8 mouse cellular contexts compared by ENCODE assay signal in genomic region chr2:32775359-32776074, GRCm38 (mm10). TPM values are rescaled to one million over a fixed set of nuclear protein-coding genes. Genes with fewer than 3 reads are reported as not detected.
DNase-seq lines count a peak whose midpoint lies in the region; ATAC-seq lines count a peak whose summit lies in the region.

Gene Ttc16, minus strand, starts transcription at chr2:32775633.
Gene Ptrh1, plus strand, starts transcription at chr2:32775786.

- H3K4me1 ChIP-seq in forebrain, embryonic 11.5 days (replicated peaks; ENCODE audit: control insufficient read depth, insufficient read depth, low read length) = peaks cover 7% of the 10 kb centered on the region; the same call in 1 of the 2 replicates
- H3K4me1 ChIP-seq in heart, embryonic 16.5 days (ENCODE audit: control insufficient read depth, insufficient read depth, low read length) = peaks cover 8% of the 10 kb centered on the region
- peaks cover 29% of the 10 kb centered on the region for H3K4me1 ChIP-seq in liver, embryonic 15.5 days (replicated peaks)
- H3K4me1 ChIP-seq in neural tube, embryonic 12.5 days = peaks cover 18% of the 10 kb centered on the region

- peak within 1 kb of the TSS; percentile 55 for H3K4me3 ChIP-seq in forebrain, embryonic 11.5 days (ENCODE audit: low read depth, low read length)
- peak within 1 kb of the TSS; percentile 58 for H3K4me3 ChIP-seq in heart, embryonic 16.5 days (ENCODE audit: low read length)
- H3K4me3 ChIP-seq in liver, embryonic 15.5 days (replicated peaks) = peak within 1 kb of the TSS; percentile 73
- H3K4me3 ChIP-seq in neural tube, embryonic 12.5 days = peak within 1 kb of the TSS; percentile 60

- DNase-seq in CD8-positive naive resting alpha-beta T cell, adult 2 months (ENCODE audit: low read depth in 2 of 2, low spot score in 2 of 2) = peak; percentile 93 to 97
- DNase-seq in c-Kit-positive CD71-negative TER-119-negative erythroid progenitor cells, embryonic 14.5 days (ENCODE audit: low read depth) = peak; percentile 96
- DNase-seq in forebrain, embryonic 11.5 days (ENCODE audit: low spot score) = peak; percentile 98
- DNase-seq in kidney, postnatal 36 days = peak; percentile 99 to 100
- DNase-seq in telencephalon, adult 2 months (ENCODE audit: low read depth, low spot score) = peak; percentile 93

- ATAC-seq in forebrain, embryonic 11.5 days (replicated peaks; ENCODE audit: low FRiP score) = peak; percentile 98
- ATAC-seq in heart, embryonic 16.5 days (replicated peaks; ENCODE audit: extremely low read depth, insufficient read depth, low FRiP score) = peak; percentile 96
- peak; percentile 91 for ATAC-seq in liver, embryonic 15.5 days (ENCODE audit: insufficient read depth)
- ATAC-seq in neural tube, embryonic 12.5 days (ENCODE audit: low FRiP score, low read depth) = peak; percentile 97

- no peaks in the 10 kb centered on the region for H3K36me3 ChIP-seq in forebrain, embryonic 11.5 days (ENCODE audit: control insufficient read depth, insufficient read depth, low read length)
- H3K36me3 ChIP-seq in heart, embryonic 16.5 days (ENCODE audit: control insufficient read depth, insufficient read depth) = no peaks in the 10 kb centered on the region
- H3K36me3 ChIP-seq in liver, embryonic 15.5 days (replicated peaks) = no peaks in the 10 kb centered on the region
- no peaks in the 10 kb centered on the region for H3K36me3 ChIP-seq in neural tube, embryonic 12.5 days

- H3K4me2 ChIP-seq in forebrain, embryonic 11.5 days (ENCODE audit: low read depth, low read length, severe bottlenecking) = peak within 1 kb of the TSS; percentile 84
- peak within 1 kb of the TSS; percentile 76 for H3K4me2 ChIP-seq in heart, embryonic 16.5 days (ENCODE audit: low read depth, low read length)
- peak within 1 kb of the TSS; percentile 92 for H3K4me2 ChIP-seq in liver, embryonic 15.5 days
- H3K4me2 ChIP-seq in neural tube, embryonic 12.5 days (replicated peaks) = peak within 1 kb of the TSS; percentile 69

- WGBS in forebrain, embryonic 11.5 days = under 1% methylated on average over 46 of the region's 46 CpGs
- under 1% methylated on average over 46 of the region's 46 CpGs for WGBS in heart, embryonic 16.5 days
- WGBS in liver, embryonic 15.5 days (ENCODE audit: insufficient replicate concordance) = under 1% methylated on average over 46 of the region's 46 CpGs
- under 1% methylated on average over 46 of the region's 46 CpGs for WGBS in neural tube, embryonic 12.5 days

- no peak within 1 kb of the TSS for H3K27ac ChIP-seq in forebrain, embryonic 11.5 days (ENCODE audit: low read depth, low read length)
- H3K27ac ChIP-seq in heart, embryonic 16.5 days (ENCODE audit: low read length) = peak within 1 kb of the TSS; percentile 38; the same call in 1 of the 2 replicates
- peak within 1 kb of the TSS; percentile 46 for H3K27ac ChIP-seq in liver, embryonic 15.5 days (replicated peaks)
- H3K27ac ChIP-seq in neural tube, embryonic 12.5 days = no peak within 1 kb of the TSS

- no peaks in the 10 kb centered on the region; the same call in 1 of the 2 replicates for H3K27me3 ChIP-seq in forebrain, embryonic 11.5 days (ENCODE audit: control insufficient read depth, insufficient read depth, low read length)
- no peaks in the 10 kb centered on the region for H3K27me3 ChIP-seq in heart, embryonic 16.5 days (ENCODE audit: control insufficient read depth, insufficient read depth, low read length)
- H3K27me3 ChIP-seq in liver, embryonic 15.5 days = peaks cover 4% of the 10 kb centered on the region; the same call in 1 of the 2 replicates
- H3K27me3 ChIP-seq in neural tube, embryonic 12.5 days (replicated peaks) = 0 out of 2 replicates have a peak, but pooled peaks cover 6% of the 10 kb centered on the region

- H3K9ac ChIP-seq in forebrain, embryonic 11.5 days (ENCODE audit: low read length) = peak within 1 kb of the TSS; percentile 46
- H3K9ac ChIP-seq in heart, embryonic 16.5 days (ENCODE audit: low read length) = peak within 1 kb of the TSS; percentile 49
- H3K9ac ChIP-seq in liver, embryonic 15.5 days = peak within 1 kb of the TSS; percentile 48; the same call in 1 of the 2 replicates
- H3K9ac ChIP-seq in neural tube, embryonic 12.5 days = peak within 1 kb of the TSS; percentile 45; the same call in 1 of the 2 replicates

- H3K9me3 ChIP-seq in forebrain, embryonic 11.5 days (ENCODE audit: control insufficient read depth, low read length) = no peaks in the 10 kb centered on the region
- H3K9me3 ChIP-seq in heart, embryonic 16.5 days (replicated peaks; ENCODE audit: control insufficient read depth, low read length) = no peaks in the 10 kb centered on the region
- H3K9me3 ChIP-seq in liver, embryonic 15.5 days (replicated peaks) = no peaks in the 10 kb centered on the region
- H3K9me3 ChIP-seq in neural tube, embryonic 12.5 days = no peaks in the 10 kb centered on the region

RNA-seq across cellular contexts. Expression of gene Ttc16, which starts in this region (rescaled TPM):
- 0.80 and 0.84 TPM in 2 replicates for polyA plus RNA-seq in forebrain, embryonic 11.5 days (2014; fragmentation: Nextera tagmentation; extraction: Ambion mirVana)
- 0.34 and 0.43 TPM in 2 replicates for polyA plus RNA-seq in heart, embryonic 16.5 days (2015; fragmentation: Nextera tagmentation; extraction: Ambion mirVana)
- polyA plus RNA-seq in liver, embryonic 15.5 days (2015; fragmentation: Nextera tagmentation; extraction: Ambion mirVana) = 0.13 TPM in 1 of 2 replicates, not detected in the other
- 0.32 and 1.2 TPM in 2 replicates for polyA plus RNA-seq in neural tube, embryonic 12.5 days (2016; fragmentation: Nextera tagmentation; extraction: Ambion mirVana)

RNA-seq across cellular contexts. Expression of gene Ptrh1, which starts in this region (rescaled TPM):
- 3.3 and 4.6 TPM in 2 replicates for polyA plus RNA-seq in forebrain, embryonic 11.5 days (2014; fragmentation: Nextera tagmentation; extraction: Ambion mirVana)
- polyA plus RNA-seq in heart, embryonic 16.5 days (2015; fragmentation: Nextera tagmentation; extraction: Ambion mirVana) = 5.2 and 6.1 TPM in 2 replicates
- polyA plus RNA-seq in liver, embryonic 15.5 days (2015; fragmentation: Nextera tagmentation; extraction: Ambion mirVana) = 1.5 and 1.8 TPM in 2 replicates
- 4.3 and 5.5 TPM in 2 replicates for polyA plus RNA-seq in neural tube, embryonic 12.5 days (2016; fragmentation: Nextera tagmentation; extraction: Ambion mirVana)

Comparison
In these comparisons a context has a peak if more than half of its experiments do, and no peak if none do; other contexts are left out.
1. H3K27ac ChIP-seq: peak in heart, embryonic 16.5 days (single experiment) and liver, embryonic 15.5 days (single experiment); none in forebrain, embryonic 11.5 days (single experiment) and neural tube, embryonic 12.5 days (single experiment).
2. Peak in every context shown above with its lines, with median percentiles within 50 percentile points of each other: DNase-seq, ATAC-seq, H3K4me2 ChIP-seq, H3K4me3 ChIP-seq and H3K9ac ChIP-seq.